Mouse (Mus musculus) spleen, postnatal 36 days (tissue): ENCODE results near the gene Cenpl.

Experiments
- DNase-seq, 2 experiments: peaks; one replicate each; pipeline ENCODE4 v3.0.0; 2022; ENCODE audit warnings: low spot score in 2 of 2, mixed read lengths in 1 of 2

Cenpl gene

DNA sequence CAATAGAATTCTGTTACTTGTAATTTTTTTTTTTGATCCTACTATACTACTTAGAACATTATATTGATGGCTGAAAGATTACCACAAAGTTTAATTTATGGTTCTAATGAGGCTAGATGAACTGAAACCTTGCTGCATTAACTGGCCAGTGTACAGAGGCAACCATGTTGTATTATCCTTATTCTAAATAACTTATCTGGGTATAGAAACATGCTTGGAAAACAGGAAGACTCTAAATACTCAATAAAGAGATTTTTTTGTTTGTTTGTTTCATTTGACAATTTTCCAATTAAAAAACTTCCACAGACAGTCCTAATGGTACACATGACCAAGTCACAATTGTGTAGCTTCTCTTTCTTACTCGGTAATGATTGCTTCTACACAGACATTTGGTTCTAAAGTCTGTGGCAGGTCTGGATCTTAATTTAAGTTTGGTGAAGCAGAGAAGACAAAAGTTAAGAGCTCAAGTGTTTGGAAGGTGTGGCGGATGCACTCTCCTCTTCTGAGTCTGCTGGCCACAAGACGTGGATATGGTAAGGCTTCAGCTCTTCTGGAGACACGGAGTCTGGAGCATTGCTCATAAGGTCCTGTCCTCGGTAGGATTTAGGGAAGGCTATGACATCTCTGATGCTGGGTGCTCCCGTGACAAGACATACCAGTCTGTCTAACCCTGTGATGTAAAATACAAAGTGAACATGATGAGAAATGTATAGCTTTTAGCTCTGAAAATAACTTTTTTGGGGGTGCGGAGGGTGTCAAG is 29.1 kb upstream of the Cenpl start:
- no peak for DNase-seq

GRCm38 (mm10) chr1:161046972-161047371 is 23.5 kb upstream of the Cenpl start:
- no peak for DNase-seq

DNA sequence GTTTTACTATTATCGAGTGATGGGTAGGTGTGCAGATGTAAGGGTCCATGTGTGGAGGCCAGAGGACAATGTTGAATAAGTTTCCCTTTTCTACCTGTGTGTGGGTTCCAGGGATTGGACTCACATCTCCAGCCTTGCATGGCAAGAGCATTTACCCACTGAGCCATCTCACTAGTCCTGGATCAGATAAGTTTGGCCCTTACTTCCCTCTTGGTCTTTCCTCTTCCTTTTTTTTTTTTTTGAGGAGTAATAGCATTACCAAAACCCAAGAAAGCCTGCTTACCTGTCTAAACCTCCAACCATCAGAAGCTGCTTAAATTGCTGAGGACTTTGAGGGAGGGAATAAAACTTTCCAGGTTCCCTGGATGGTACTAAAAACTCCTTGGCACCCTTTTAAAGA is 13.3 kb upstream of the Cenpl start:
- DNase-seq = no peak

- no peak for DNase-seq
Measured at GRCm38 (mm10) chr1:161063351-161063750, 7.2 kb upstream of the Cenpl start.

DNA sequence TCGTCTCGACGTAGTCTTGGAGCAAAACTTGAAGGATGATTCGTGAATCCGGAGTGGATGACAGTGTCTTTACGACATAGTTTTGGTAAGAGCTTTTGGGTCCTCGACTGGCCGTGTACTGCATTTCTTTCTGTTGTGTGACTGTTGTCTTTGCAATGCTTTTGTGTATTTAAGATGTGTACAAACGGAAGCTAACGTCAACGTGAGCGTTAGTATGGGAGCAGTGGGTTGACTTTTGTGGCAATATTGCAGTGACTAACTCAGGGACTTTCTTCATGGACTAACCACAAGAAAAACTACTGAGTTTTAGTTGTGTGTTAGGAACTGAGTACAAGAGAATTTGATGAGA is 733 bp downstream of the Cenpl start:
- peak in 1 of 2 experiments; percentile 8 for DNase-seq

- no peak for DNase-seq
Measured at GRCm38 (mm10) chr1:161076238-161076637, 5.7 kb downstream of the Cenpl start.

- no peak for DNase-seq
Measured at GRCm38 (mm10) chr1:161077243-161077642, 6.7 kb downstream of the Cenpl start.

GRCm38 (mm10) chr1:161099721-161100405 is 29.4 kb downstream of the Cenpl start:
- DNase-seq = no peak

- no peak for DNase-seq
Measured at GRCm38 (mm10) chr1:161103842-161104241, 33.3 kb downstream of the Cenpl start.

DNA sequence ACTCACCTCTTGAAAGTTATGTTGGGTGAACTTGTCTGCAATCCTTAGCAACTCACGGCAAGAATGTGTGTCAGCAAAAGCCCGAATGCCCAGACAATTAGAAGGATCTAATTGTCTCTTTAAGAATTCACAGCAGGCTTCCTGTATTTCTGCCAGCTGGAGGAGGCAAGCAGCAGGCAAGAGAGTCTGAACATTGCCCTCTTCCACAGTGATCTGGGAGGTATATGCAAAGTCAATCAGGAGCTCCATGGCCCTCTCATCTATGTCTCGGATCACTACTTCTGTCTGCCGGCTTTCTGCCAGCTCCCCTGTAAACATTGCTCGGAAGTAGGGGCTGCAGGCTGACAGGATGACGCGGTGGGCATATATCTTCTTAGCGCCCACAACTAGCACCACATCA is 38.7 kb downstream of the Cenpl start:
- DNase-seq = no peak

DNA sequence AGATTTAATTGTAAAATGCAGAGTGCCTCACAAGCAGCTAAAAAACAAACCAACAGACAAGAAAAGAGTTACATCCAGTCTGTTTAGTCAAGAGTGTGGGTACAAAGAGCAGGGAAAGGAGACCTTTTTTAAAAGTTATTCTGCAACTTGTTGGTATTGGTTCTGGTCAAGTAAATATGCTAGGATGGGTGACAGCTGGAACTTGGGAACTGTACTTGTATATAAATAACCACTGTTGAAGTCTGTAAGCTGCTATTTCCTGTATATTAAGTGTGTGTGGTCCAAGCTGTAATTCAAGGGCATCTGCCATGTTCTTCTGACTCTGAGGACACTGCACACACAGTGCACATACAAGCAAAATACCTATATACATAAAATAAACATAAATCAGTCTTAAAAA is 44.1 kb downstream of the Cenpl start:
- no peak for DNase-seq

GRCm38 (mm10) chr1:161122661-161123418 is 52.3 kb downstream of the Cenpl start:
- DNase-seq = no peak

GRCm38 (mm10) chr1:161126461-161126860 is 55.9 kb downstream of the Cenpl start:
- DNase-seq = no peak

GRCm38 (mm10) chr1:161130726-161131664 is 60.5 kb downstream of the Cenpl start, which contains the start of gene Klhl20:
Gene Klhl20 (minus strand): TSS chr1:161131511.
- peak; percentile 85 to 88 for DNase-seq
